Mouse (Mus musculus) thymus, adult 2 months (tissue): ENCODE measurements around the gene Emc9. TPM values are rescaled to one million over a fixed set of nuclear protein-coding genes. Genes with fewer than 3 reads are reported as not detected.
A peak's percentile ranks its signal among the peaks of the same experiment; 100 is the strongest.

Experiments
- DNase-seq: peaks from one replicate; pipeline ENCODE4 v3.0.0; 2021
- H3K27ac ChIP-seq: fragments of 200-500 bp; 2 replicates; pipeline ENCODE4 v1.5.1; 2012; ENCODE audit warnings: low read length, control low read depth; ENCODE audit not compliant: control insufficient read depth, insufficient read depth
- H3K27me3 ChIP-seq: fragments of 200-500 bp; 2 replicates; pipeline ENCODE4 v1.6.1; 2012; ENCODE audit warnings: mild to moderate bottlenecking, low read length, moderate library complexity, mixed read lengths; ENCODE audit not compliant: control insufficient read depth, insufficient read depth
- H3K36me3 ChIP-seq: fragments of 200-500 bp; 2 replicates; pipeline ENCODE4 v1.6.1; 2012; ENCODE audit warnings: mild to moderate bottlenecking, low read length, moderate library complexity; ENCODE audit not compliant: control insufficient read depth, insufficient read depth
- H3K4me1 ChIP-seq: fragments of 200-500 bp; replicated peaks from 2 replicates; pipeline ENCODE4 v1.6.1; 2012; ENCODE audit warnings: low read length; ENCODE audit not compliant: control insufficient read depth, insufficient read depth
- H3K4me3 ChIP-seq: fragments of 200-500 bp; 2 replicates; pipeline ENCODE4 v1.5.1; 2012; ENCODE audit warnings: mild to moderate bottlenecking, low read length, control low read depth, moderate library complexity; ENCODE audit not compliant: control insufficient read depth, insufficient read depth
- CTCF ChIP-seq: fragments of 200-500 bp; IDR thresholded peaks from 2 replicates; pipeline ENCODE4 v1.5.1; 2012; ENCODE audit warnings: mild to moderate bottlenecking, control low read depth, low read length, moderate library complexity, borderline replicate concordance; ENCODE audit not compliant: control insufficient read depth, poor library complexity, insufficient read depth; ENCODE audit errors: extremely low read depth
- POLR2A ChIP-seq: fragments of 200-500 bp; IDR thresholded peaks from 2 replicates; pipeline ENCODE4 v1.6.1; 2012; ENCODE audit warnings: mild to moderate bottlenecking, low read length, control low read depth, moderate library complexity; ENCODE audit not compliant: control insufficient read depth, poor library complexity, insufficient read depth; ENCODE audit errors: extremely low read depth
- WGBS: fragments of 180-500 bp; shearing (Covaris S2); methylation state at CpG from one replicate; pipeline ENCODE4 v1.1.7; 2018; 5-methylcytosine and 5-hydroxymethylcytosine counted together
- polyA plus RNA-seq: library from polyadenylated mRNA; depleted of rRNA; stranded (reverse); fragments of >200 nt; gene quantifications from 2 replicates; pipeline ENCODE4 v1.2.3, GENCODE M21; 2012

Gene Emc9
- polyA plus RNA-seq, 1 experiment = 13.4 TPM

GRCm38 (mm10) chr14:55589771-55590448 lies 4.8 kb upstream of the Emc9 start:
- TF ChIP-seq CTCF = no peak
- TF ChIP-seq POLR2A = no peak
- H3K36me3 ChIP-seq = peaks cover 5% of the 10 kb centered on the region; the same call in 1 of the 2 replicates
- no peak overlapping the region; the same call in 1 of the 2 replicates for H3K27ac ChIP-seq
- H3K27me3 ChIP-seq = no peaks in the 10 kb centered on the region
- no peak for DNase-seq
- WGBS = 73% methylated on average over 11 of the region's 11 CpGs
- H3K4me1 ChIP-seq = peaks cover 21% of the 10 kb centered on the region
- H3K4me3 ChIP-seq = no peak overlapping the region

DNA sequence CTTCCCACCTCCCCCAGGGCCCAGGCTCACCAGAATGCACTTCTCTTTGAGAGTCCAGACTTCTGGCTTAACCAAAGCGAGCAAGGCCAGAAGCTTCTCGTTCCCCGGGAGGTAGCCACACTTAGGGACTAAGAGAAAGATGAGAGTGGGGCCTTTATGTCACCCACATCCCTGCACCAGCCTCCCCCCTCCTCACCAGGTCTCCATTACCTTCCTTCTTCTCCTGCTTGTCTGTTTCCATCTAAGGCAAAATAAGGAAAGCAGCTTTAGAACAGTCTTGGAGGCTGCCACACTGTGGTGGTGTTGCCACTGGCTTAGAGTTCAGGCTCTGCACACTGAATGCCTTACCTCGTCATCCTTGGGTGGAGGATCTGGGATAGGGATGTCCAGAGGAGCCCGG lies 4.2 kb upstream of the Emc9 start:
- Histone ChIP-seq H3K4me3 (no peak overlapping the region), H3K4me1 (peaks cover 25% of the 10 kb centered on the region), H3K36me3 (0 out of 2 replicates have a peak, but pooled peaks cover 5% of the 10 kb centered on the region), H3K27ac (no peak overlapping the region), H3K27me3 (no peaks in the 10 kb centered on the region)
- TF ChIP-seq POLR2A = no peak
- TF ChIP-seq CTCF = no peak
- DNase-seq = no peak
- 98% methylated on average over 5 of the region's 5 CpGs for WGBS

DNA sequence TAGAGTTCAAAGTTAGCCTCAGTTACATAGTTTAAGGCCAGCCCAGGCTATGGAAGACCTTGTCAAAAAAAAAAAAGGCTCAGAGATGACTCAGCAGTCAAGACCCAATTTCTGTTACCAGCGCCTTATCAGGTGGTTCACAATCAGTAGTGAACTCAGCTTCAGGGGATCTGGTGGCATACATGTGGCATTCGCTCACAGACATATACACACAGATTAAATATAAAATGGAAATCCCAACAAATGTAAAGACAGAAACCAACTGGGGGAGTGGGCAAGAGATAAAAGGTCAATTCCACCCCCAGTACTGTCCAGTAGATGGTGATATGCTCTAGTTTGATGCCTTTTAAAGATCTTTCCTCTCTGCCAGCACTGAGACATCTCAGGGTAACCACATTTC lies 1.0 kb upstream of the Emc9 start:
- WGBS = 97% methylated on average over 2 of the region's 2 CpGs
- H3K4me3 ChIP-seq = no peak overlapping the region

GRCm38 (mm10) chr14:55585566-55585960 lies 461 bp upstream of the Emc9 start:
- WGBS = 45% methylated on average over 6 of the region's 6 CpGs
- no peak for DNase-seq
- Histone ChIP-seq H3K27me3 (no peaks in the 10 kb centered on the region), H3K36me3 (peaks cover 12% of the 10 kb centered on the region; the same call in 1 of the 2 replicates), H3K4me3 (no peak overlapping the region), H3K4me1 (peaks cover 17% of the 10 kb centered on the region), H3K27ac (peak overlapping the region; percentile 50; the same call in 1 of the 2 replicates)
- TF ChIP-seq POLR2A (no peak), CTCF (no peak)

More for the DNA sequence above, 1.0 kb upstream of the Emc9 start:
- DNase-seq = no peak
- TF ChIP-seq CTCF (no peak), POLR2A (no peak)
- Histone ChIP-seq H3K27me3 (no peaks in the 10 kb centered on the region), H3K4me1 (peaks cover 17% of the 10 kb centered on the region), H3K27ac (no peak overlapping the region), H3K36me3 (peaks cover 6% of the 10 kb centered on the region; the same call in 1 of the 2 replicates)

DNA sequence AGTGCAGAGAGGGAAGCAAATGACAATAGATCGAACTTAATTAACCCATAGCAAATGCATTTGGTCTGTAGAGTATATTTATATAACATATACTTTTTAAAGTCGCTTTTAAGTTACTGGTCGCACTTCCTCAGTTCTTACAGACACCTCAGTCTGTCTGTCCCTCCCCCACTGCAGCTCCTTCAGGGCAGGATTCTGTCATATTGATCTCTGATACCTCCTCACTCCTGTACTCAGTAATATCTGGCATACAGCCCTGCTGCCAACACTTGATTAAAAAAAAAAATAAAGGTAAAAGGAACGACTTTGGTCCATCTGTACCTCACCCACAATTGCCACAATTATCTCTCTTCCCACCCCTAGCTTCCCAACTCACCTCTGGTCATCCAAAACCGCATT lies 800 bp downstream of the Emc9 start:
- no peak for TF ChIP-seq CTCF
- TF ChIP-seq POLR2A = no peak
- H3K4me1 ChIP-seq = peaks cover 16% of the 10 kb centered on the region
- peaks cover 16% of the 10 kb centered on the region; the same call in 1 of the 2 replicates for H3K36me3 ChIP-seq
- no peak for DNase-seq
- peak overlapping the region; percentile 57 for H3K4me3 ChIP-seq
- H3K27ac ChIP-seq = no peak overlapping the region
- 46% methylated on average over 5 of the region's 5 CpGs for WGBS
- H3K27me3 ChIP-seq = no peaks in the 10 kb centered on the region

GRCm38 (mm10) chr14:55581981-55582681 lies 3.0 kb downstream of the Emc9 start:
- Histone ChIP-seq H3K4me3 (no peak overlapping the region), H3K4me1 (peaks cover 20% of the 10 kb centered on the region), H3K27ac (no peak overlapping the region), H3K27me3 (no peaks in the 10 kb centered on the region), H3K36me3 (peaks cover 15% of the 10 kb centered on the region; the same call in 1 of the 2 replicates)
- no peak for DNase-seq
- TF ChIP-seq CTCF = no peak; the same call in 1 of the 2 replicates
- TF ChIP-seq POLR2A = no peak
- 88% methylated on average over 9 of the region's 9 CpGs for WGBS
